Mouse (Mus musculus): ENCODE measurements around the gene Lpp.

DNA sequence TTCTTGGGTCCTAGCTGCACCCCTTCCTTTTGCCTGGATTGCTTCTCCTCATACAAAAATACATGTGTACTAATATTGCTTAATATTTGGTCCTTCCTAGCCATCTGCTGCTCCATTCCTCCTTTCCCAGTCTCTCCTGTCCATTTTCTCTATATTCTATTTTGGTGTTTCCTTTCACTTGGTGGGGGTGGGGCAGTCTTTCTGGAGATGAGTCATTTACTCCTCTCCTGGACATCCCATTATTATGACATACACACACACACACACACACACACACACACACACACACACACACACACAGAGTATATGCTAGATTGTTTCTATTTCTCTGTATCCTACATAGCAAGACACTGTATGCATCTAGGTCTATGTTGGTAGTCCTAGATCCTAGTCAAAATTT lies 623.7 kb downstream of the Lpp start:
- TF ChIP-seq CTCF (IDR thresholded peaks at IDR 0.05; ENCODE audit: insufficient read depth, low read length) = no peak
- TF ChIP-seq POLR2A (IDR thresholded peaks at IDR 0.05; ENCODE audit: borderline replicate concordance, extremely low read depth, low read depth, low read length) = no peak

Data from lung, adult 2 months (tissue).